Mouse (Mus musculus): ENCODE measurements around the gene Zfp609.

DNA sequence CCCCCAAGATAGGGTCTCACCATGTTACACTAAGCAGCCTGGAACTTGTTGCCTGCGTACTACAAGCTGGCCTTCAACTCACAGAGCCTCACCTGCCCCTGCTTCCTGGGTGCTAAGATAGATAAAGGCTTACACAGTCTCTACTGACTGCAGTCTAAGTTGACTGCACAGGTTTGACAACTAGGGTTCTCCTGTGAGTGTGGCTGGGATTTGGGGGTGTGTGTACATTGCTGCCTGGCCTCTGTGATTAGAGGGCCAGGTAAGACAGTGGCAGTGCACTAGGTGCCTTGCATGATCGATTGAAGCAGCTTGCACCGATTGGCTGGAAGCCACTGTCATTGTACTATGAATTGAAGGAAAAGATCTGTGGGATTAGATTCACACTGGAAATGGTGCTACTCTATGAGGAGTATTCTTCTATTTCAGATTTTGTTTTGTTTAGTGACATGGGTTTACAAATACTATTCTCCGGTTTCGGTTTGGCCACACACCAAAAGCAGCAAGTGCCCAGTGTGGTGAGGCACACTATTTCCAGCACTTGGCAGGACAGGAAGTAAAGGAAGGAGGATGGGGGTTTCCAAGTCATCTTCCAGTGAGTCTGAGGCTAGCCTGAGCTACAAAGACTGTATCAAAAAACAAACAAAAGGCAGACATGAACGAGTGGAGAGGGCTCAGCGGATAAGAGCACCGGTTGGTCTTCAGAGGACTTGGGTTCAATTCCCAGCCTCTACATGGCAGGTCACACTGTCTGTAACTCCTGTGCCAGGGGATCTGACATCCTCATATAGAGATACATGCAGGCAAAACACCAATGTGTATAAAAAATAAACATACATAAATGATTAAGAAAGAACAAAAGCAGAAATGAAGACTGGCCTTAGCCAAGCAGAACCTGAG lies 151.7 kb downstream of the Zfp609 start:
- TF ChIP-seq CTCF (IDR thresholded peaks at IDR 0.05; ENCODE audit: control insufficient read depth, insufficient read depth, insufficient replicate concordance, low read depth, low read length) = no peak
- TF ChIP-seq POLR2A (IDR thresholded peaks at IDR 0.05; ENCODE audit: control insufficient read depth, low read depth, low read length) = no peak

Measured in testis, adult 2 months (tissue).